Mouse (Mus musculus) cerebellum, postnatal 36 days (tissue): Measurements from ENCODE around the gene Klhl7.
"Not testable (repeated sequence)": the region's sequence is repeated elsewhere in the genome, so short reads cannot be mapped to it uniquely, and the experiment has no call there.

Source experiments
- DNase-seq, 2 experiments: peaks; one replicate each; pipeline ENCODE4 v3.0.0; 2021 to 2022; ENCODE audit warnings: mixed read lengths in 2 of 2

Klhl7 gene

DNA sequence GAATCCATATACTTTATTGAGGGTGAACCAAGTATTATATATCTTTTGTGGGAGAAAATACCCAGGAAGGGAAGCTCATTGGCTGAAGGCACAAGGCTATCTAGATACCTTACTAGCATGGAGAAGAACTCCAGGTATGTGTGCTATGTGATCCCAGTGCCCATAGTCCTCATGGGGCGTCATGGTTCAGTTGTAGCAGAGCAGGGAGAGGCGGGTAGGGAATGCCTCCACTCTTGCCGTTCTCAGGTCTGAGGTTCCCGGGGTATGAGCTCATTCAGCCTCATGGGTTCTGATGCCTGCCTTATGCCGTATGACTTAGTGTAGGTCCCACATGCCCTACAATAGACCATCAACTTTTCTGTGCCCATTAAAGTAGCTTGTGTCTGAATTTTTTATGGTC, 4.5 kb upstream of the Klhl7 start:
- no peak for DNase-seq

- peak; percentile 66 to 74 for DNase-seq
Observed at GRCm38 (mm10) chr5:24100810-24101311, 456 bp downstream of the Klhl7 start.

GRCm38 (mm10) chr5:24101446-24102140, 1.2 kb downstream of the Klhl7 start:
- peak in 1 of 2 experiments; percentile 21 for DNase-seq

GRCm38 (mm10) chr5:24103235-24103634, 2.8 kb downstream of the Klhl7 start:
- DNase-seq, result not testable (repeated sequence)

DNA sequence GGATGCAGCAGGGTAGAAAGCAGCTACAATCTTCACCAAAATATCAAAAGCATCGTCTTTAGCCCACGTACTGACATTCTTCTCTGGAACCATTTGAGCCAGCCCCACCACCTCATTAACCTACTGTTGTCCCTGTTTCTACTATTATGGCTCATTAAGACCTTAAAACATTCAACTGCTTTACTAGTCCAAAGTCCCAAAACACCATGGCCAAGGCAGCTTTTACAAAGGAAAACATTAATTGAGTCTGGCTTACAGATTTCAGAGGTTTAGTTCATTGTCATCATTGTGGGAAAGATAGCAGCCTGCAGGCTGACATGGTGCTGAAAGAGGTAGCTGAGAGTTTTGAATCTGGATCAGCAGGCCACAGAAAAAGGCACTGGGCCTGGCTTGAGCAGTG, 3.4 kb downstream of the Klhl7 start:
- no peak for DNase-seq

- DNase-seq, result no peak
Observed at GRCm38 (mm10) chr5:24107071-24107739, 6.8 kb downstream of the Klhl7 start.

DNA sequence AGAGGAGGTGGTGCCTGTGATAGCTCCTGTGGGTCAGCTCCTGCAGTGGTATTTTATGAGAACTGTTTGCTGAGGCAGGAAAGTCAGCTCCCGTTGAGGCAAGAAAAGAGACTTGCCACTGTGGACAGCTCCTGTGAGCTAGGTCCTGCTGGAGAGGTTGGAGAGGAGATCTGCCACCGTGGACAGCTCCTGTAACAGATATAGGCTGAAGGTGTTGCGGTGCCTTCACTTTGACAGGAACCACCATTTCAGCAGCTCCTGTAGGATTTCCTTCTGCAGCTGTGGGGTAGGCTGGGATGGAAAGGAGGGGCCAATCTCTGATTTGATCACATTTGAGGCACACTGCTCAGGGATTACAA, 7.3 kb downstream of the Klhl7 start:
- no peak for DNase-seq

DNA sequence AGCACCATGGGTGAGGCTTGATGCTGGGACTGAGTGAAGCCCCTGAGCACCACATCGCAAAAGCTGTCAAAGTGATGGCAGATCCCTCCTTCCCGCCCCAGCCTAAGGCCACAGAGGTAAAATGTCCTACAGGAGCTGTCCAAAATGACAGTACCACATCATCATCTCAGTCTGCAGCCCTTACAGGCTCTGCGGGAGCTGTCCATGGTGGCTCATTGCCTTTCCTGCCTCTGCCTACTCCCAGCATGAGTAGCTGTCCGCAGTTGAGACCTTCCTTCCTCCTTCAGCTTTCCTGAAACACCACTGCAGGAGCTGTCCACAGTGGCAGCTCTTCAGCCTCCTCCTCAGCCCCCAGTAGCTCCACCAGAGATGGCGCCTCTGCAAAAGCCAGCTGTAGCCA, 9.7 kb downstream of the Klhl7 start:
- DNase-seq, result no peak

GRCm38 (mm10) chr5:24112116-24112903, 11.9 kb downstream of the Klhl7 start:
- no peak for DNase-seq

- no peak for DNase-seq
Observed at GRCm38 (mm10) chr5:24122221-24122620, 21.8 kb downstream of the Klhl7 start.

DNA sequence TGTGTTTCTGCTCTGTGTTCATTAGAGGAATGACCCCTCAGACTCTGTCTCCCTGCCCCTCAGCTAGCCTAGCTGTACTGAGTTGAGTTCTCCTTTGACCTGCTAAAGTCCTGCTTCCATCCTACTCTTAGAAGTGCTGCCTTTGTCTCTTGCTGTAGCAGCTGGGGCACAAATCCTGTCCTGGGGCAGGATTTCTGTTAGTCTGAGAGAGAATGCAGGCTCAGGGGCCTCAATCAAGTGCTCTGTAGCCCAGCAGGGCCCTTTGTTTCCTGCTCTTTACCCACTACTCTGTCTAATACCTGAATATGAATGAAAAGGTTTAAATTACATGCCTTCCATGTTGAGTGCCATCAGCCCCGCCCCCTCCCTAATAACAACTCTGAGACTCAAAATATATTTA, 23.8 kb downstream of the Klhl7 start:
- no peak for DNase-seq

DNA sequence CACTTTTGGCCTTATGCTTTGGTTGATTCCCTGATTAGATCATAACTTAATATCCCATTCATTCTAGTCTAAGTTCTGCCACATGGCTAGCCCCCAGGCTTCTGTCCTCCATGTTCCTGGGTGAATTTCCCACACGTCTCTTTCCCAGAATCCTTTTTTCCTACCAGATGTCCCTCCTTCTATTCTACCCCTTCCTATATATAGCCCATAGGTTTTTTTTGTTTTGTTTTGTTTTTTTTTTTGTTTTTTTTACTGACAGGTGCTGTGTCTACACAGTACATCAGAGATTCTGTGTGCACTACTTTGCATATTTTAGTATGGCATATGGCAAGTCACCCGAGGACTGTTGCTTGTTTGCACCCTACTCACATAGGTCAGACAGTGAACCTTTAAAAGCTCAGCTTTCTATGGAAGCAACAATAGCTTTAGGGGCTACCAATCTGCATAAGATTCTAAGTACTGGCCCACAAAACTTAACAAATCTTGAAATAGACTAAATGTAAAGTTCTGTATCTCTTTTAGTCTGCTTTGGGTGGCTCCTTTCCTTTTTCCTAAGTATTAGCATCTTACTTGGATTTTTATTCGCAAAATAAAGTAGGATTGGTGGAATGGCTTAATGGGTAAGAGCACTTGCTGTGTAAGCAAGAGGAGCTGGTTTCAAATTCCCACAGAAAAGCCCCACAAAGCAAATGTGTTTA, 24.3 kb downstream of the Klhl7 start:
- DNase-seq, result no peak

GRCm38 (mm10) chr5:24125910-24126636, 25.7 kb downstream of the Klhl7 start:
- no peak for DNase-seq

DNA sequence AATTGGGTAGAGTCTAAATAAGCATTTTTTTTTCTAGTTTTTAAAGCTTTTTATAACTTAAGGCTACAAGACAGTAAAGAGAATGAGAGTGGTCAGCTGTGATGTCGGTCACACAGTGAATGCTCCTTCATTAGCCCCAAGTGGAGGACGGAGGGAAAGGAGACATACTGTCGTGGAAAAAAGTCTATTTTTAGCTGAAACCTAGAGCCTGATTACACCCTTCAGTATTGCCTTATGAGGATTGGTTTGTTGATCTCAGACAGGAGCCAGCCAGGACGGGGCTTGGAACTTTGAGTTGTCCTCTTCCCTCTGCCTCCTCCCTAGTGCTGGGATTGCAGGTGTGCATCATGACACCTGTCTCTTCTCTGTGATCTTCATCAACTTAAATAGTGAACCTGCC, 26.6 kb downstream of the Klhl7 start:
- no peak for DNase-seq

DNA sequence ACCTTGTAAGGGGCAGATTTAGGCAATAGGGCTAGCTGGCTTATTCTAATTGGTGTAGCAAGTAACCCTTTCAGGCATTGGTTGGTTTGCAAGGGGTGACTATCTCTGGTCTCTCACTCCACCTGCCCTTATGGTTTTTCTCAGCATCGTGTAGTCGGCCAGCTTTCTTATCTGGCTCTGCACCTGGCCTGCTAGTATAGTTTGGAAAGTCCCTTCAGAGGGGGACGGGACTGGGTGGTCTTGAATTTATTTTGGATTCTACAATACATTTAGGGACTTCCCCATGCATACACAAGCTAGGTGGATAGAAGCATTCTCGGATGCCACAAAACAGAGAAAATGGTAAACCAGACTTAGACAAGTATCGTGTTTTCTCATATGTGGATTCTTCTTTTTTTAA, 46.6 kb downstream of the Klhl7 start:
- no peak for DNase-seq

GRCm38 (mm10) chr5:24152199-24152598, 51.8 kb downstream of the Klhl7 start:
- no peak for DNase-seq

DNA sequence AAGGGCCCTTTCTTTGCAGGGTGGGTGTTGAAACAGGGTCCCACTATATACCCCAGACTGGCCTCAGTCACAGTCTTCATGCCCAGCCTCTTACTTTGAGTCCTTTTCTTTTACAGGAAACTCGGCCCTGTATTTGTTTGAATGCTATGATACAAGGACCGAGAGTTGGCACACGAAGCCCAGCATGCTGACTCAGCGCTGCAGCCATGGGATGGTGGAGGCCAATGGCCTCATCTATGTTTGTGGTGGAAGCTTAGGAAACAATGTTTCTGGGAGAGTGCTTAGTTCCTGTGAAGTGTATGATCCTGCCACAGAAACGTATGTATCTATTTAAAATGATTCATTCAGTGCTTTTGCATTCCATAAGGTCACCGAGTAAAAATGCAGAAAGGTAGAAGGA, 56.4 kb downstream of the Klhl7 start:
- no peak for DNase-seq

DNA sequence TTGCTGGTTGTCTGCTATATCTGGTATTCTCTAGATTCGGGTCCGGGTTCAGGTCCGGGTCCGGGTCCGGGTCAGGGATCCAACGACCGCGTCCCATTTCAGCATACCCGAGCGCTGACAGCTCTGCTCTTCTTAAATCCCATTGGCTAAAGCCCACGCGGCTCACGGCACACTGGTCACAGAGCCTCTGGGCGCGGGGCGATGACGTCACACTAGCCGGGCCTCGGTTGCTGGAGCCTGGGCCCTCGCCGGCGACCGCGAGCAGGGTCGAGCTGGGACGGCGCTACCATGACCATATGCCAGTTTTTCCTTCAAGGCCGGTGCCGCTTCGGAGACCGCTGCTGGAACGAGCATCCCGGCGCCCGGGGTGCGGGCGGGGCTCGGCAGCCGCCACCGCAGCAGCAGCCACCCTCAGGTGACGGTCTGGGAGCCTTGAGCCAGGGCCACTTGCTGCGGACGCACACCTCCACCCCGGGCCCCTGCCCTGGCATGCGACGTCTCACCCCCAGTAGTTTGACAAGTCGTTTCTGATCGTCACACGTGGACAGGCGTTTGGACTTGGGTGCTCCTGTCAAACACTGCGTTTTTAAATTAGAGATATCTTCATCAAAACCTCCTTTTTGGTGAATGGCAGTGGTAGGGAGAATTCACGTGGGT, 64.5 kb downstream of the Klhl7 start, which contains the start of gene Nupl2:
Gene Nupl2, plus strand, starts transcription at position 175 of the 657 bp plus-strand sequence.
- peak; percentile 97 for DNase-seq

DNA sequence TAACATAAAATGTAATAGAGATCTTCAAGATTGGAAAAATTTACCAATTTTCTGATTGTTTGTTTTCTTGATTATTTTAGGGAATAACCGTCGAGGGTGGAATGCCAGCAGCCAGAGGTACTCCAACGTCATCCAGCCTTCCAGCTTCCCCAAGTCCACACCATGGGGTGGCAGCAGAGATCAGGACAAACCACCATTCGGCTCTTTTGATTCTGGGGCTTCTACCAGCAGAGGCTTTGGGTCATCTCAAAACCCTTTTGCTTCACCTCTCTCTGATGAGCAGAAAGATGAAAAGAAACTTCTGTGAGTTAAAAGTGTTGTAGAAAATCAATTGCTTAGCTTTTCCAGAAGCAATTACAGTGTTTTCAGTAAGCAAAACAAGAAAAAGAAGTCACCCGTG, 66.9 kb downstream of the Klhl7 start:
- DNase-seq, result no peak

- no peak for DNase-seq
Observed at GRCm38 (mm10) chr5:24169881-24170280, 69.5 kb downstream of the Klhl7 start.

GRCm38 (mm10) chr5:24172092-24172491, 71.7 kb downstream of the Klhl7 start:
- no peak for DNase-seq
